ENCODE assay signal across 8 mouse cellular contexts in genomic region chr4:148504497-148504959, GRCm38 (mm10). TPM values are rescaled to one million over a fixed set of nuclear protein-coding genes. Genes with fewer than 3 reads are reported as not detected.
DNase-seq lines count a peak whose midpoint lies in the region; ATAC-seq and TF ChIP-seq lines count a peak whose summit lies in the region.

No protein-coding gene starts in this region.

- no peak overlapping the region for H3K4me3 ChIP-seq in liver, embryonic 11.5 days (ENCODE audit: low read depth, low read length)
- H3K4me3 ChIP-seq in liver, postnatal 0 days (ENCODE audit: low read depth, low read length): no peak overlapping the region
- no peak overlapping the region for H3K4me3 ChIP-seq in heart, embryonic 10.5 days
- no peak overlapping the region for H3K4me3 ChIP-seq in layer of hippocampus, adult 2 months
- H3K4me3 ChIP-seq in neural tube, embryonic 11.5 days (ENCODE audit: low read depth, low read length): no peak overlapping the region
- H3K4me3 ChIP-seq in intestine, embryonic 16.5 days (ENCODE audit: low read length): no peak overlapping the region

- H3K9ac ChIP-seq in liver, embryonic 11.5 days (ENCODE audit: low read depth, low read length): no peak overlapping the region
- no peak overlapping the region for H3K9ac ChIP-seq in liver, postnatal 0 days (replicated peaks)
- H3K9ac ChIP-seq in neural tube, embryonic 11.5 days (ENCODE audit: low read length): no peak overlapping the region
- no peak overlapping the region for H3K9ac ChIP-seq in intestine, embryonic 16.5 days (ENCODE audit: low read depth, low read length)

- H3K36me3 ChIP-seq in liver, embryonic 11.5 days (ENCODE audit: control insufficient read depth, insufficient read depth, low read length): peaks cover 9% of the 10 kb centered on the region; the same call in 1 of the 2 replicates
- H3K36me3 ChIP-seq in liver, postnatal 0 days (replicated peaks; ENCODE audit: insufficient read depth, low read length): peaks cover 40% of the 10 kb centered on the region; the same call in 1 of the 2 replicates
- H3K36me3 ChIP-seq in heart, embryonic 10.5 days: peaks cover 71% of the 10 kb centered on the region
- peaks cover 14% of the 10 kb centered on the region for H3K36me3 ChIP-seq in neural tube, embryonic 11.5 days (ENCODE audit: control insufficient read depth, insufficient read depth, low read length)
- peaks cover 8% of the 10 kb centered on the region; the same call in 1 of the 2 replicates for H3K36me3 ChIP-seq in intestine, embryonic 16.5 days (ENCODE audit: control insufficient read depth, insufficient read depth, low read length)

- TF ChIP-seq EP300 in liver, postnatal 0 days (IDR thresholded peaks at IDR 0.05; ENCODE audit: low read depth): no peak

- H3K9me3 ChIP-seq in liver, embryonic 11.5 days (ENCODE audit: control insufficient read depth, low read length): no peaks in the 10 kb centered on the region
- H3K9me3 ChIP-seq in liver, postnatal 0 days (ENCODE audit: low read length): no peaks in the 10 kb centered on the region
- no peaks in the 10 kb centered on the region for H3K9me3 ChIP-seq in heart, embryonic 10.5 days
- no peaks in the 10 kb centered on the region for H3K9me3 ChIP-seq in neural tube, embryonic 11.5 days (ENCODE audit: control insufficient read depth, low read length)
- H3K9me3 ChIP-seq in intestine, embryonic 16.5 days (ENCODE audit: control insufficient read depth, low read length): no peaks in the 10 kb centered on the region

- no peaks in the 10 kb centered on the region for H3K4me1 ChIP-seq in liver, embryonic 11.5 days (replicated peaks; ENCODE audit: control insufficient read depth, insufficient read depth, low read length)
- no peaks in the 10 kb centered on the region for H3K4me1 ChIP-seq in liver, postnatal 0 days (ENCODE audit: insufficient read depth)
- H3K4me1 ChIP-seq in heart, embryonic 10.5 days: peaks cover 14% of the 10 kb centered on the region
- H3K4me1 ChIP-seq in neural tube, embryonic 11.5 days (ENCODE audit: control insufficient read depth, insufficient read depth, low read length): peaks cover 6% of the 10 kb centered on the region; the same call in 1 of the 2 replicates
- H3K4me1 ChIP-seq in intestine, embryonic 16.5 days (ENCODE audit: control insufficient read depth, insufficient read depth, low read length): no peaks in the 10 kb centered on the region

- ATAC-seq in liver, embryonic 11.5 days (replicated peaks; ENCODE audit: low FRiP score): 0 out of 2 replicates have a peak, but pooled peaks have one; percentile 18
- no peak for ATAC-seq in liver, postnatal 0 days
- ATAC-seq in neural tube, embryonic 11.5 days (ENCODE audit: insufficient read depth, low FRiP score, low TSS enrichment): peak; percentile 63; the same call in 1 of the 2 replicates
- ATAC-seq in intestine, embryonic 16.5 days: no peak

- no peak overlapping the region for H3K4me2 ChIP-seq in liver, embryonic 11.5 days
- no peak overlapping the region for H3K4me2 ChIP-seq in liver, postnatal 0 days (ENCODE audit: low read depth, low read length)
- H3K4me2 ChIP-seq in neural tube, embryonic 11.5 days (ENCODE audit: low read depth): no peak overlapping the region
- H3K4me2 ChIP-seq in intestine, embryonic 16.5 days (ENCODE audit: low read depth, low read length): no peak overlapping the region

- no peak overlapping the region for H3K27ac ChIP-seq in liver, embryonic 11.5 days (ENCODE audit: low read depth, low read length)
- H3K27ac ChIP-seq in liver, postnatal 0 days (ENCODE audit: low read depth): no peak overlapping the region
- H3K27ac ChIP-seq in heart, embryonic 10.5 days: 0 out of 2 replicates have a peak overlapping the region, but pooled peaks have one; percentile 42
- peak overlapping the region; percentile 36; the same call in 1 of the 2 replicates for H3K27ac ChIP-seq in layer of hippocampus, adult 2 months
- 0 out of 2 replicates have a peak overlapping the region, but pooled peaks have one; percentile 4 for H3K27ac ChIP-seq in neural tube, embryonic 11.5 days (ENCODE audit: low read depth, low read length)
- H3K27ac ChIP-seq in intestine, embryonic 16.5 days (ENCODE audit: low read length): no peak overlapping the region

- TF ChIP-seq CTCF in liver, postnatal 0 days (IDR thresholded peaks at IDR 0.05; ENCODE audit: low read depth): no peak
- TF ChIP-seq CTCF in layer of hippocampus, adult 2 months (conservative IDR thresholded peaks at IDR 0.05): no peak

- WGBS in liver, embryonic 11.5 days: 64% methylated on average over 8 of the region's 8 CpGs
- 81% methylated on average over 8 of the region's 8 CpGs for WGBS in liver, postnatal 0 days (ENCODE audit: insufficient replicate concordance)
- WGBS in heart, embryonic 10.5 days: 70% methylated on average over 8 of the region's 8 CpGs
- WGBS in neural tube, embryonic 11.5 days: 18% methylated on average over 8 of the region's 8 CpGs
- 50% methylated on average over 8 of the region's 8 CpGs for WGBS in intestine, embryonic 16.5 days

- H3K27me3 ChIP-seq in liver, embryonic 11.5 days (replicated peaks; ENCODE audit: control insufficient read depth, insufficient read depth, low read length): no peaks in the 10 kb centered on the region
- H3K27me3 ChIP-seq in liver, postnatal 0 days (ENCODE audit: insufficient read depth, low read length): no peaks in the 10 kb centered on the region
- no peaks in the 10 kb centered on the region for H3K27me3 ChIP-seq in heart, embryonic 10.5 days (ENCODE audit: insufficient read depth, poor library complexity, severe bottlenecking)
- H3K27me3 ChIP-seq in neural tube, embryonic 11.5 days (ENCODE audit: control insufficient read depth, insufficient read depth, low read length): no peaks in the 10 kb centered on the region
- no peaks in the 10 kb centered on the region for H3K27me3 ChIP-seq in intestine, embryonic 16.5 days (replicated peaks; ENCODE audit: control insufficient read depth, insufficient read depth, low read length)

- no peak for DNase-seq in liver, embryonic 11.5 days (ENCODE audit: low spot score)
- no peak for DNase-seq in liver, postnatal 0 days
- DNase-seq in cerebellum, adult 11-12 months: peak; percentile 47
- DNase-seq in heart, embryonic 10.5 days (ENCODE audit: low spot score): no peak
- DNase-seq in layer of hippocampus, adult 2 months (ENCODE audit: low spot score in 2 of 2): peak; percentile 69 to 77
- no peak for DNase-seq in neural tube, embryonic 11.5 days (ENCODE audit: low spot score)
- DNase-seq in B cell, adult 2 months: no peak

RNA-seq across cellular contexts. Expression of gene Angptl7, which starts 4.3 kb away (rescaled TPM):
- 0.92 and 0.96 TPM in 2 replicates for polyA plus RNA-seq in liver, embryonic 11.5 days (2014; fragmentation: Nextera tagmentation; extraction: Ambion mirVana)
- polyA plus RNA-seq in liver, postnatal 0 days (2015; fragmentation: Nextera tagmentation; extraction: Ambion mirVana): 1.3 TPM in 2 replicates
- 2.8 and 4.3 TPM in 2 replicates for polyA plus RNA-seq in heart, embryonic 10.5 days (2016; fragmentation: Nextera tagmentation; extraction: Ambion mirVana)
- under 1 TPM; 0.22 to 0.38 TPM for total RNA-seq in layer of hippocampus, adult 2 months (2021)
- 0.31 and 0.32 TPM in 2 replicates for polyA plus RNA-seq in neural tube, embryonic 11.5 days (2014; fragmentation: Nextera tagmentation; extraction: Ambion mirVana)
- 1.1 TPM in 2 replicates for polyA plus RNA-seq in intestine, embryonic 16.5 days (2015; fragmentation: Nextera tagmentation; extraction: Ambion mirVana)

RNA-seq across cellular contexts. Expression of gene Exosc10, which starts 53.7 kb away (rescaled TPM):
- 92.4 and 98.2 TPM in 2 replicates for polyA plus RNA-seq in liver, embryonic 11.5 days (2014; fragmentation: Nextera tagmentation; extraction: Ambion mirVana)
- 15.4 and 17.5 TPM in 2 replicates for polyA plus RNA-seq in liver, postnatal 0 days (2015; fragmentation: Nextera tagmentation; extraction: Ambion mirVana)
- 82.7 and 90.1 TPM in 2 replicates for polyA plus RNA-seq in heart, embryonic 10.5 days (2016; fragmentation: Nextera tagmentation; extraction: Ambion mirVana)
- total RNA-seq in layer of hippocampus, adult 2 months (2021): 10 to 100 TPM; 49.0 to 56.8 TPM
- polyA plus RNA-seq in neural tube, embryonic 11.5 days (2014; fragmentation: Nextera tagmentation; extraction: Ambion mirVana): 102 and 108 TPM in 2 replicates
- 67.3 and 72.0 TPM in 2 replicates for polyA plus RNA-seq in intestine, embryonic 16.5 days (2015; fragmentation: Nextera tagmentation; extraction: Ambion mirVana)

RNA-seq across cellular contexts. Expression of gene Mtor, which starts 56.1 kb away (rescaled TPM):
- 20.4 and 22.9 TPM in 2 replicates for polyA plus RNA-seq in liver, embryonic 11.5 days (2014; fragmentation: Nextera tagmentation; extraction: Ambion mirVana)
- polyA plus RNA-seq in liver, postnatal 0 days (2015; fragmentation: Nextera tagmentation; extraction: Ambion mirVana): 12.3 and 13.0 TPM in 2 replicates
- polyA plus RNA-seq in heart, embryonic 10.5 days (2016; fragmentation: Nextera tagmentation; extraction: Ambion mirVana): 17.3 and 19.9 TPM in 2 replicates
- total RNA-seq in layer of hippocampus, adult 2 months (2021): 100 to 1,000 TPM in 1 of 2 experiments, 10 to 100 TPM in 1; 95.2 to 100 TPM
- polyA plus RNA-seq in neural tube, embryonic 11.5 days (2014; fragmentation: Nextera tagmentation; extraction: Ambion mirVana): 34.1 and 36.1 TPM in 2 replicates
- 9.2 and 10.9 TPM in 2 replicates for polyA plus RNA-seq in intestine, embryonic 16.5 days (2015; fragmentation: Nextera tagmentation; extraction: Ambion mirVana)

RNA-seq across cellular contexts. Expression of gene Ubiad1, which starts 60.0 kb away (rescaled TPM):
- polyA plus RNA-seq in liver, embryonic 11.5 days (2014; fragmentation: Nextera tagmentation; extraction: Ambion mirVana): 21.5 and 23.1 TPM in 2 replicates
- polyA plus RNA-seq in liver, postnatal 0 days (2015; fragmentation: Nextera tagmentation; extraction: Ambion mirVana): 10.2 and 10.5 TPM in 2 replicates
- polyA plus RNA-seq in heart, embryonic 10.5 days (2016; fragmentation: Nextera tagmentation; extraction: Ambion mirVana): 24.7 and 26.9 TPM in 2 replicates
- 1 to 10 TPM; 8.1 to 8.7 TPM for total RNA-seq in layer of hippocampus, adult 2 months (2021)
- polyA plus RNA-seq in neural tube, embryonic 11.5 days (2014; fragmentation: Nextera tagmentation; extraction: Ambion mirVana): 17.6 and 19.0 TPM in 2 replicates
- polyA plus RNA-seq in intestine, embryonic 16.5 days (2015; fragmentation: Nextera tagmentation; extraction: Ambion mirVana): 23.6 and 24.6 TPM in 2 replicates

Comparison
In these comparisons a context has a peak if more than half of its experiments do, and no peak if none do; other contexts are left out.
1. ATAC-seq: peak in liver, embryonic 11.5 days (single experiment) and neural tube, embryonic 11.5 days (single experiment); none in liver, postnatal 0 days (single experiment) and intestine, embryonic 16.5 days (single experiment).
2. DNase-seq: peak in cerebellum, adult 11-12 months (single experiment) and layer of hippocampus, adult 2 months (2 of 2); none in liver, embryonic 11.5 days (single experiment), liver, postnatal 0 days (single experiment), heart, embryonic 10.5 days (single experiment), neural tube, embryonic 11.5 days (single experiment) and B cell, adult 2 months (0 of 2).
3. H3K27ac ChIP-seq: peak in heart, embryonic 10.5 days (single experiment), layer of hippocampus, adult 2 months (single experiment) and neural tube, embryonic 11.5 days (single experiment); none in liver, embryonic 11.5 days (single experiment), liver, postnatal 0 days (single experiment) and intestine, embryonic 16.5 days (single experiment).